ENCODE assay signal across 10 mouse cellular contexts in the genomic region with DNA sequence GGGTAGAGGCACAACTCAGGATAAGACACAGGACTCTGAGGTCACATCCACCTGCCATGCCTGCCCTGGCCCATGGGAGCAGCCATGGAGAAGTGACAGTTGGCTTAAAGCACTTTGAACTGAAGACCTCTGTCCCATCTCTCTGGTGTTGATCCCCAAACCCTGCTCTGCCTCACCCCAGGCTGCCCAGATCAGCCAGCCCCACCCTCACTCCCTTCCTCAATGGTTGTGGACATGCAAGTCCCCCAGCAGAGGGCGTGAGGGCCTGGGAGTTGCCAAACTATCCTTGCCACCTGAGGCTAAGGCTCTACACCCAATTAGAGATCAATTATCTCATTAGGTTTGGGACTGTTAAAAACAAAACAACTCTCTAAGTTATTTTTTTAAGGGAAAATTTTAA. TPM values are rescaled to one million over a fixed set of nuclear protein-coding genes. Genes with fewer than 3 reads are reported as not detected.
DNase-seq lines count a peak whose midpoint lies in the region; ATAC-seq and TF ChIP-seq lines count a peak whose summit lies in the region.
"Had no signal": no experiment of that assay in that cellular context is flagged by ENCODE, and none has a peak within 500 bp of the region (broad histone marks: within the 10 kb centered on the region; RNA-seq: fewer than 3 reads in every experiment).

No protein-coding gene starts in this region.

- no peak for TF ChIP-seq POLR2A in lung, adult 2 months (IDR thresholded peaks at IDR 0.05; ENCODE audit: borderline replicate concordance, extremely low read depth, low read depth, low read length)

- H3K36me3 ChIP-seq in forebrain, embryonic 11.5 days (ENCODE audit: control insufficient read depth, insufficient read depth, low read length), result no peaks in the 10 kb centered on the region
- no peaks in the 10 kb centered on the region for H3K36me3 ChIP-seq in forebrain, embryonic 15.5 days

- H3K27ac ChIP-seq in forebrain, embryonic 11.5 days (ENCODE audit: low read depth, low read length), result no peak overlapping the region
- no peak overlapping the region for H3K27ac ChIP-seq in forebrain, embryonic 15.5 days (replicated peaks)
- H3K27ac ChIP-seq: macrophage had no signal

- ATAC-seq in forebrain, embryonic 11.5 days (replicated peaks; ENCODE audit: low FRiP score), result no peak
- no peak for ATAC-seq in forebrain, embryonic 15.5 days (replicated peaks)

- peak; percentile 59 for DNase-seq in forebrain, embryonic 11.5 days (ENCODE audit: low spot score)
- no peak for DNase-seq in lung, adult 2 months
- DNase-seq in lung, postnatal 10 days, result no peak
- DNase-seq in brain, adult 2 months (ENCODE audit: low read depth, low spot score), result peak; percentile 81
- DNase-seq in lung, postnatal 25 days (ENCODE audit: low spot score), result peak; percentile 3
- no peak for DNase-seq in ovary, postnatal 10 days (ENCODE audit: low spot score)
- no peak for DNase-seq in adrenal gland, postnatal 4 days (ENCODE audit: low spot score in 2 of 2)

- no peak overlapping the region for H3K9ac ChIP-seq in forebrain, embryonic 11.5 days (ENCODE audit: low read length)
- H3K9ac ChIP-seq in forebrain, embryonic 15.5 days (replicated peaks), result no peak overlapping the region

- WGBS in forebrain, embryonic 11.5 days, result 0% methylated on average over 1 of the region's 1 CpGs
- 0% methylated on average over 1 of the region's 1 CpGs for WGBS in forebrain, embryonic 15.5 days
- WGBS in lung, adult 2 months, result 4% methylated on average over 1 of the region's 1 CpGs

- H3K4me3 ChIP-seq in forebrain, embryonic 11.5 days (ENCODE audit: low read depth, low read length), result no peak overlapping the region
- H3K4me3 ChIP-seq in forebrain, embryonic 15.5 days, result no peak overlapping the region
- H3K4me3 ChIP-seq in lung, adult 2 months (replicated peaks; ENCODE audit: extremely low read depth, low read depth, low read length), result no peak overlapping the region

- H3K27me3 ChIP-seq in forebrain, embryonic 11.5 days (ENCODE audit: control insufficient read depth, insufficient read depth, low read length), result peaks cover 16% of the 10 kb centered on the region
- no peaks in the 10 kb centered on the region for H3K27me3 ChIP-seq in forebrain, embryonic 15.5 days

- H3K9me3 ChIP-seq in forebrain, embryonic 11.5 days (ENCODE audit: control insufficient read depth, low read length), result no peaks in the 10 kb centered on the region
- H3K9me3 ChIP-seq in forebrain, embryonic 15.5 days, result no peaks in the 10 kb centered on the region

- peak; percentile 17; the same call in 1 of the 2 replicates for TF ChIP-seq CTCF in lung, adult 2 months (IDR thresholded peaks at IDR 0.05; ENCODE audit: insufficient read depth, low read length)

- no peak overlapping the region for H3K4me2 ChIP-seq in forebrain, embryonic 11.5 days (ENCODE audit: low read depth, low read length, severe bottlenecking)
- no peak overlapping the region for H3K4me2 ChIP-seq in forebrain, embryonic 15.5 days (replicated peaks)

- 0 out of 2 replicates have a peak, but pooled peaks cover 2% of the 10 kb centered on the region for H3K4me1 ChIP-seq in forebrain, embryonic 11.5 days (replicated peaks; ENCODE audit: control insufficient read depth, insufficient read depth, low read length)
- H3K4me1 ChIP-seq in forebrain, embryonic 15.5 days, result peaks cover 41% of the 10 kb centered on the region
- no peaks in the 10 kb centered on the region for H3K4me1 ChIP-seq in lung, adult 2 months (ENCODE audit: control insufficient read depth, insufficient read depth, low read length)

RNA-seq across cellular contexts. Expression of a gene that starts 3.0 kb away (rescaled TPM):
- 0.47 and 0.55 TPM in 2 replicates for polyA plus RNA-seq in forebrain, embryonic 11.5 days (2014; fragmentation: Nextera tagmentation; extraction: Ambion mirVana)
- 5.8 and 6.3 TPM in 2 replicates for polyA plus RNA-seq in forebrain, embryonic 15.5 days (2015; fragmentation: Nextera tagmentation; extraction: Ambion mirVana)
- 12.6 and 44.1 TPM in 2 replicates for polyA plus RNA-seq in lung, adult 2 months (2012; rRNA removed)
- total RNA-seq in adrenal gland, postnatal 4 days (2021), result 10 to 100 TPM; 76.3 to 76.6 TPM

RNA-seq across cellular contexts. Expression of a gene that starts 18.7 kb away (rescaled TPM):
- 13.6 and 13.9 TPM in 2 replicates for polyA plus RNA-seq in forebrain, embryonic 11.5 days (2014; fragmentation: Nextera tagmentation; extraction: Ambion mirVana)
- 45.2 and 46.7 TPM in 2 replicates for polyA plus RNA-seq in forebrain, embryonic 15.5 days (2015; fragmentation: Nextera tagmentation; extraction: Ambion mirVana)
- 0.02 TPM in 2 replicates for polyA plus RNA-seq in lung, adult 2 months (2012; rRNA removed)
- total RNA-seq in adrenal gland, postnatal 4 days (2021), result 10 to 100 TPM; 12.8 to 13.5 TPM
- polyA plus RNA-seq: macrophage had no signal

RNA-seq across cellular contexts. Expression of a gene that starts 33.2 kb away (rescaled TPM):
- polyA plus RNA-seq in forebrain, embryonic 11.5 days (2014; fragmentation: Nextera tagmentation; extraction: Ambion mirVana), result 443 and 478 TPM in 2 replicates
- polyA plus RNA-seq in forebrain, embryonic 15.5 days (2015; fragmentation: Nextera tagmentation; extraction: Ambion mirVana), result 512 and 520 TPM in 2 replicates
- polyA plus RNA-seq in lung, adult 2 months (2012; rRNA removed), result 145 and 157 TPM in 2 replicates
- 10 to 100 TPM; 91.2 to 93.3 TPM for total RNA-seq in adrenal gland, postnatal 4 days (2021)

RNA-seq across cellular contexts. Expression of a gene that starts 48.8 kb away (rescaled TPM):
- polyA plus RNA-seq in forebrain, embryonic 11.5 days (2014; fragmentation: Nextera tagmentation; extraction: Ambion mirVana), result not detected in 2 replicates
- polyA plus RNA-seq in forebrain, embryonic 15.5 days (2015; fragmentation: Nextera tagmentation; extraction: Ambion mirVana), result not detected in 2 replicates
- 0.29 and 1.6 TPM in 2 replicates for polyA plus RNA-seq in lung, adult 2 months (2012; rRNA removed)
- total RNA-seq in adrenal gland, postnatal 4 days (2021), result not detected
- polyA plus RNA-seq: macrophage; stomach, embryonic 14.5 days had no signal

RNA-seq across cellular contexts. Expression of a gene that starts 59.1 kb away (rescaled TPM):
- polyA plus RNA-seq in forebrain, embryonic 11.5 days (2014; fragmentation: Nextera tagmentation; extraction: Ambion mirVana), result 0.12 TPM in 1 of 2 replicates, not detected in the other
- polyA plus RNA-seq in forebrain, embryonic 15.5 days (2015; fragmentation: Nextera tagmentation; extraction: Ambion mirVana), result 0.06 TPM in 1 of 2 replicates, not detected in the other
- 7.6 and 7.8 TPM in 2 replicates for polyA plus RNA-seq in lung, adult 2 months (2012; rRNA removed)
- under 1 TPM; 0.20 to 0.85 TPM for total RNA-seq in adrenal gland, postnatal 4 days (2021)
- polyA plus RNA-seq: macrophage; stomach, embryonic 14.5 days had no signal

Comparison
In these comparisons a context has a peak if more than half of its experiments do, and no peak if none do; other contexts are left out.
1. DNase-seq: peak in forebrain, embryonic 11.5 days (single experiment), brain, adult 2 months (single experiment) and lung, postnatal 25 days (single experiment); none in lung, adult 2 months (single experiment), lung, postnatal 10 days (single experiment), ovary, postnatal 10 days (single experiment) and adrenal gland, postnatal 4 days (0 of 2).
2. RNA of a gene that starts 18.7 kb away (polyA plus RNA-seq): 45.2 to 46.7 TPM in forebrain, embryonic 15.5 days and 13.6 to 13.9 TPM in forebrain, embryonic 11.5 days; 0.02 TPM in lung, adult 2 months; every median in the first group is over 10 times any median in the second.